Mouse (Mus musculus): Measurements from ENCODE around the gene Prpf31. TPM values are rescaled to one million over a fixed set of nuclear protein-coding genes. Genes with fewer than 3 reads are reported as not detected.

The Prpf31 gene
- polyA plus RNA-seq, 1 experiment from 2014 or later: 115 TPM

DNA sequence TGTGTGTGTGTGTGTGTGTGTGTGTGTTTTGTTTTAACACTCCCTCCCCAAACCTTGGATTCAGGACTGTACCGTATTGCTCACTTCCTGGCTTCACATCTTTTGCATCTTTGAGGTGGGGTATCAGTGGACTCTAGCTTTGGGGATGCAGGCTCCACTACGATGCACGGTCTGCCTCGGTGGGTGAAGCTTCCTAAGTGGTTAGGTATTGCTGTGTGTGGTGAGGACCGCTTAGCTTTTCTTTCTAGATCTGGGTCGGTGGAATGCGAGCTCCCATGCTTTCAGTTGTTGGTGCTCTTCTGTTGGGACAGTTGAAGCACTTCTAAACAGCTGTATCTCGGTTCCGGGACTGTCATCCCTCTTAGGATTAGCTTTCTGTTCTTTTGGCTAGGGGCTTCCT lies 16.4 kb downstream of the Prpf31 start:
- Histone ChIP-seq H3K4me1 (ENCODE audit: insufficient read depth, low read length) (peaks cover 34% of the 10 kb centered on the region), H3K36me3 (ENCODE audit: insufficient read depth, low read length) (peaks cover 18% of the 10 kb centered on the region), H3K27ac (ENCODE audit: low read length) (peak overlapping the region; percentile 99), H3K9me3 (ENCODE audit: low read length) (no peaks in the 10 kb centered on the region), H3K4me3 (ENCODE audit: low read length) (peak overlapping the region; percentile 76), H3K27me3 (ENCODE audit: insufficient read depth, low read length) (no peaks in the 10 kb centered on the region), H3K9ac (replicated peaks; ENCODE audit: low read length) (peak overlapping the region; percentile 99), H3K4me2 (replicated peaks; ENCODE audit: low read depth, low read length) (peak overlapping the region; percentile 91)
- ATAC-seq (ENCODE audit: low FRiP score, low TSS enrichment): no peak
- WGBS: 10% methylated on average over 9 of the region's 9 CpGs

DNA sequence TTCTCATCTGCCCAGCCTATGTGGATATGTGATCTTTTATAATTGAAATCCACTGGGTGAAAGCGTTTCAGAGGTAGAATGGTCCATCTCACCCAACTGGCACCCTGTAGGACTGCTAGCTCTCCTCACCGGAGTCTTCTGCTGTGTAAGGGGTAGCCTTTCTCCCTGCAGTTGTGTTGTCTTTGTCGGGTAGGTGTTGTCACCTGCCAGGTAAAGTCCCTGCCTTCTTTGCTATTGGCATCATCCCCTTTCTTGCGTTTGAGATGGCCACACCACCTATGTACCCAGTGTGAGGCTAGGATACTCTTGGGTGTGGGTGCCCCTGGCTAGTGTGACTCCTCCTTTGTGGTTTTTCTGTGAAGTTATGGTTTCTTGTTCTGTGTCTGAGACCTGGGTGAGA lies 16.9 kb downstream of the Prpf31 start:
- Histone ChIP-seq H3K36me3 (ENCODE audit: insufficient read depth, low read length) (peaks cover 18% of the 10 kb centered on the region), H3K9ac (replicated peaks; ENCODE audit: low read length) (peak overlapping the region; percentile 99), H3K27me3 (ENCODE audit: insufficient read depth, low read length) (no peaks in the 10 kb centered on the region), H3K27ac (ENCODE audit: low read length) (no peak overlapping the region), H3K4me3 (ENCODE audit: low read length) (peak overlapping the region; percentile 76), H3K4me2 (replicated peaks; ENCODE audit: low read depth, low read length) (peak overlapping the region; percentile 91), H3K4me1 (ENCODE audit: insufficient read depth, low read length) (peaks cover 34% of the 10 kb centered on the region), H3K9me3 (ENCODE audit: low read length) (no peaks in the 10 kb centered on the region)
- no peak for ATAC-seq (ENCODE audit: low FRiP score, low TSS enrichment)
- 58% methylated on average over 4 of the region's 4 CpGs for WGBS

DNA sequence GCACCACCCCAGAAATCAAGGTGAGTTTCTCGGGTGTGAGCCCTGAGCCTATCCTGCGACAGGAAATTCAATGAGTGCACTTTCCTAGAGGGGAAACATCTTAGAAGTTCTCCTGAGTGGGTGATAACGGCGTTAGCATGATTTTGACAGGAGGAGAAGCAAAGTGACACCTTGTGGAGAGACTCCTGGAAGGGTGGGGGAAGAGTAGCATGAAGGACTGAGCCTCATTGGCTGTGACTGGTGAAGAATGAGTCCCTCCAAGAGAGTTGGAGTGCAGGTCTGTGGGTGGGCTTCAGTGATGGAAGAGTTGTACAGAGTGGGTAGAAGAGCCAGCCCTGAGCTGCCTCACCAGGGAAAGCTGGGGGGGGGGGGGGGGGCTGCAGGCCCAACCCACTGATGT lies 27.2 kb downstream of the Prpf31 start:
- Histone ChIP-seq H3K4me2 (replicated peaks; ENCODE audit: low read depth, low read length) (no peak overlapping the region), H3K27ac (ENCODE audit: low read length) (no peak overlapping the region), H3K9ac (replicated peaks; ENCODE audit: low read length) (no peak overlapping the region), H3K4me3 (ENCODE audit: low read length) (no peak overlapping the region), H3K4me1 (ENCODE audit: insufficient read depth, low read length) (no peaks in the 10 kb centered on the region), H3K9me3 (ENCODE audit: low read length) (no peaks in the 10 kb centered on the region), H3K27me3 (ENCODE audit: insufficient read depth, low read length) (no peaks in the 10 kb centered on the region), H3K36me3 (ENCODE audit: insufficient read depth, low read length) (peaks cover 96% of the 10 kb centered on the region)
- ATAC-seq (ENCODE audit: low FRiP score, low TSS enrichment): no peak
- 89% methylated on average over 4 of the region's 4 CpGs for WGBS

DNA sequence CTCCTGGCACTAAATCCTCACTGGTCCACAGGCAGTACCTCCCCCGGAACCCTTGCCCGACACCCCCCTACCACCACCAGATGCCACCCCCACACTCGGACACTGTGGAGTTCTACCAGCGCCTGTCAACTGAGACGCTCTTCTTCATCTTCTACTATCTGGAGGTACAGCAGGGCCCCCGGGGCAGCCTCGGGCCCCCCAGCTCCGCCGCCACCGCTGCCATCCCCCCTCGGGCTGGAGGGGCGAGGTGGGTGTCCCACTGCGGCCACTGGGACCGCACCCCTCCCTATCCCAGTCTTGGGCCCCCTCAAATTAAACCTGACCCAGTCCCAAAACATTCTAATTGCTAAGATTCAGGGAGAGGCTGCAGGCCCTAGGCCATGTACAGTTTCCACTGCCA lies 28.8 kb downstream of the Prpf31 start:
- WGBS: 90% methylated on average over 14 of the region's 14 CpGs
- no peak for ATAC-seq (ENCODE audit: low FRiP score, low TSS enrichment)
- Histone ChIP-seq H3K4me2 (replicated peaks; ENCODE audit: low read depth, low read length) (no peak overlapping the region), H3K9me3 (ENCODE audit: low read length) (no peaks in the 10 kb centered on the region), H3K27me3 (ENCODE audit: insufficient read depth, low read length) (no peaks in the 10 kb centered on the region), H3K4me3 (ENCODE audit: low read length) (no peak overlapping the region), H3K9ac (replicated peaks; ENCODE audit: low read length) (no peak overlapping the region), H3K36me3 (ENCODE audit: insufficient read depth, low read length) (peaks cover 91% of the 10 kb centered on the region), H3K4me1 (ENCODE audit: insufficient read depth, low read length) (peaks cover 2% of the 10 kb centered on the region), H3K27ac (ENCODE audit: low read length) (no peak overlapping the region)

DNA sequence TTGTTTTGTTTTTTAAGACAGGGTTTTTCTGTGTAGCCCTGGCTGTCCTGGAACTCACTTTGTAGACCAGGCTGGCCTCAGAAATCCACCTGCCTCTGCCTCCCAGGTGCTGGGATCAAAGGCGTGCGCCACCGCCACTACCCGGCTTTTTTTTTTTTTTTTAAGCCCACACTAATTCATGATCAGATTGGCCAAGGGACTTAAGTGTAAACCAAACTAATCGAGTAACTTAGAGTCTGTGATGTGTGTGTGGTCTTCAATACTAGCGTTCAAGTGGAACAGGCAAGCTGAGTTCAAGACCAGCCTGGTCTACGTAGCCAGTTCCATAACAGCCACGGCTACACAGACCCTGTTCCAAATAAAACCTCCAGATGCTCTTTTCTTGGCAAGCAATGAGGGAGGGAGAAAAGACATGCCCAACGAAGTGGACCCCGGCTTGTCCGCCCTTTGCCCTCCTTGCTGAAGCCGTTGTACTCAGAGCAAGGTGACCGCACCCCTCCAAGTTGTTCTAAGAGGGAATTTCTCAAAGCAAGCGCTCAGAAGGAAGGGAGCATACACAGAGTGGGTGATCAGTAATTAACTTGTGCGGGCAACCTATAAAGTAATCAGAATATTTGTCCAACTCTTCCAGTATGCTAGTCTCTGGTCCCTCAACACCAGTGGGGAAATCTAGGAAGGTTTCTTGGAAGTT lies 34.9 kb downstream of the Prpf31 start:
- ATAC-seq (ENCODE audit: low FRiP score, low TSS enrichment): peak; percentile 40
- H3K36me3 ChIP-seq (ENCODE audit: insufficient read depth, low read length): peaks cover 30% of the 10 kb centered on the region
- peak overlapping the region; percentile 75 for H3K4me3 ChIP-seq (ENCODE audit: low read length)
- H3K4me2 ChIP-seq (replicated peaks; ENCODE audit: low read depth, low read length): peak overlapping the region; percentile 72
- peak overlapping the region; percentile 90 for H3K27ac ChIP-seq (ENCODE audit: low read length)
- H3K9ac ChIP-seq (replicated peaks; ENCODE audit: low read length): peak overlapping the region; percentile 82
- H3K4me1 ChIP-seq (ENCODE audit: insufficient read depth, low read length): peaks cover 17% of the 10 kb centered on the region
- WGBS: 25% methylated on average over 15 of the region's 15 CpGs
- no peaks in the 10 kb centered on the region for H3K9me3 ChIP-seq (ENCODE audit: low read length)
- H3K27me3 ChIP-seq (ENCODE audit: insufficient read depth, low read length): no peaks in the 10 kb centered on the region

DNA sequence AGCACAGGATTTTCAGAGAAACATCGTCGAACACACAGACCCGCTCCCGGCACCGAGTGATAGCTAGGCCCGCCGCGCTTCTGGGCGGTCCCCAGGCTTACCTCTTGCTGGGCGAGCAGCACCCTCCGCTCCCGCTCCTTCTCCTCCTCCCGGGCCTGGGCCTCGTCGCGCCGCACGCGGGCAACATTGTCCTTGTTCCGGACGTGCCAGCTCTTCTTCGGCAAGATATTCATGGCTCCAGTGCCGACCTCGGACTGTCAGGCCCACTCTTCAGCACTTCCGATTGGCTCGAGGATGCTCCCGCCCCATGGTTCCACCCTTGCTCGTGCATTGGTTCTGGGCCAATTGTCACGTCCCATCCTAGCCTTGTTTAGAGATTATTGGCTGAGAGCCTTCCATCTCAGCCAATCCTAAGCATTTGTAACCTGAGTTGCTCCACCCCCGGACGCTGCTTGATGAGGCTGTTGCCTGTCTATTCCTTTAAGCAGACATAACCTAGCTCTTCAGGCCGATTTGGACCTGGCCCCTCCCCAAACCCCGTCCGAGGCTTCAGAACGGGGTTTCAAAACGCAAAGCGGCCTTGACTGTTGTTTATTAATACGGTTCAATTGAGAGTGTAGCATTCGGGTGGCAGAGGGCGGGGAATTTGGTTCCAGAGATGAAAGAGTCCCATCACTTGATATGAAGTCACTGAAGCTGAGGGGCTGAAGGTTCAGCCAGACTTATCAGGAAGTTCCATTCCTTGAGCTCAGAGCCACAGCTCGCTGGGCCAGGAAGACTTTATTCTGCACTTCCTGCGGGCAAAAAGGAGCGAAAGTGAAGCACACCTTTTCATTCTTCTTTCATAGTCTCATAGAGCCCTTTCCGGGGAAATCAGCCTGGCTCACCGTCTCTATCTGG lies 35.7 kb downstream of the Prpf31 start, which contains the start of gene Leng1:
Gene Leng1 (minus strand): TSS at position 626 of the 900 bp plus-strand sequence.
- Histone ChIP-seq H3K27me3 (ENCODE audit: insufficient read depth, low read length) (no peaks in the 10 kb centered on the region), H3K4me1 (ENCODE audit: insufficient read depth, low read length) (peaks cover 17% of the 10 kb centered on the region), H3K9ac (replicated peaks; ENCODE audit: low read length) (peak within 1 kb of the TSS; percentile 82), H3K9me3 (ENCODE audit: low read length) (no peaks in the 10 kb centered on the region), H3K27ac (ENCODE audit: low read length) (peak within 1 kb of the TSS; percentile 90), H3K4me2 (replicated peaks; ENCODE audit: low read depth, low read length) (peak within 1 kb of the TSS; percentile 74), H3K4me3 (ENCODE audit: low read length) (peak within 1 kb of the TSS; percentile 75), H3K36me3 (ENCODE audit: insufficient read depth, low read length) (peaks cover 22% of the 10 kb centered on the region)
- WGBS: 4% methylated on average over 45 of the region's 45 CpGs
- ATAC-seq (ENCODE audit: low FRiP score, low TSS enrichment): peak; percentile 99

DNA sequence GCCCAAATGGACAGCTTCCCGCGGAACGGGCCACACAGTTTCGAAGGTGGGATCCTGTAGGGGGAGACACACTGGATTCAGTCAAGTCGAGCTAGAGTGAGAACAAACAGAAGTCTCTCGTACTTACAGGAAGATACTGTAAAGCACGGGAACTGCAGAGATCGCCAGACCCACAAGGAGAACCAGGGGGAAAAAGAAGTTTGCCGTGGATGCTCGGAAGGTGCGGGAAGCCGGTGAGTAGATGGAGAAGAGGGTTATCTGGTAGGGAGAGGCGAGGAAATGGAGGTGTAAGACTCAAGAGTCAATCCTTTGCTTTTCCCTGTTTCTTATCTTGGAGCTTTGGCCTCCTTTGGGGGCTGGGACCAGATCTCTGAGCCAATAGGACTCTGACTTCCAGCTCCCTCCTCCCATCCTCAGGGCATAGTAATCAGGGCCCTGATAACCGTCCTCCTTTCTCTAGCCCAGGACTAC lies 37.2 kb downstream of the Prpf31 start:
- Histone ChIP-seq H3K4me2 (replicated peaks; ENCODE audit: low read depth, low read length) (peak overlapping the region; percentile 37), H3K36me3 (ENCODE audit: insufficient read depth, low read length) (peaks cover 11% of the 10 kb centered on the region), H3K4me3 (ENCODE audit: low read length) (peak overlapping the region; percentile 7; the same call in 1 of the 2 replicates), H3K9ac (replicated peaks; ENCODE audit: low read length) (0 out of 2 replicates have a peak overlapping the region, but pooled peaks have one; percentile 28), H3K4me1 (ENCODE audit: insufficient read depth, low read length) (peaks cover 17% of the 10 kb centered on the region), H3K27ac (ENCODE audit: low read length) (no peak overlapping the region), H3K9me3 (ENCODE audit: low read length) (no peaks in the 10 kb centered on the region), H3K27me3 (ENCODE audit: insufficient read depth, low read length) (no peaks in the 10 kb centered on the region)
- ATAC-seq (ENCODE audit: low FRiP score, low TSS enrichment): no peak
- WGBS: 20% methylated on average over 14 of the region's 14 CpGs

DNA sequence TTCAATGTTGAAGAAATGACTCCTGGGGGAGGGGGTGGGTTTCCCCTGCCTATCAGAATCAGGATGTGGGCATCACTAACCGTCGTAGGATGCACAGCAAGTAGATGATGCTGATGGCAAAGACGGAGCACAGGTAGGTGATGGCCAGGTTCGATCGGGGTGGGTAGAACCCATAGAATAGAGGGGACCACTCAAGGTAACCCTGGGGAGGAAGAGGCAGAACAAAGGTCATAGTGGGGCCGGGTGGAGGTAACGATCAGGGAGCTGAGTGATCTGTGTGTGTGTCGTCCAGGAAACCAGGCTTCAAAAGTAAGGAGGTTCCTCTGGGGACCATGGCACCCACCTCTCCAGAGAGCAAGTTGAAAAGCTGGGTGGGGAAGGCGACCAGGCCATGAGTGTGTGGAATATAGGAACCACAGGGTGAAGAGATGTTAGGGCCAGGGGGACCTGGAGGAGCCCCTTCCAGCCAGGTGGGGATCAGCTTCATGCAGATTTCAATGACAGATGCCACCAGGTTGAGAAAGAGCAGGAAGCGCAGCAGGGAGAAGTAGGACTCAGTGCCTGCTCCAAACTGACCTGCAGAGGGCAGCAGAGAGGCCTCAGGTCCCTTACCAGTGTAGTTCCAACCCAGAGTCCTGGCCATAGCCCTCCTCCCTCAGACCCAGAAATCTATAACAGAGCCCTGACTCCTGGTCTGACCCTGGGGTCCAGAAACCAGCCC lies 44.9 kb downstream of the Prpf31 start:
- Histone ChIP-seq H3K9me3 (ENCODE audit: low read length) (no peaks in the 10 kb centered on the region), H3K9ac (replicated peaks; ENCODE audit: low read length) (no peak overlapping the region), H3K4me2 (replicated peaks; ENCODE audit: low read depth, low read length) (no peak overlapping the region), H3K27me3 (ENCODE audit: insufficient read depth, low read length) (no peaks in the 10 kb centered on the region), H3K27ac (ENCODE audit: low read length) (no peak overlapping the region), H3K36me3 (ENCODE audit: insufficient read depth, low read length) (0 out of 2 replicates have a peak, but pooled peaks cover 4% of the 10 kb centered on the region), H3K4me3 (ENCODE audit: low read length) (no peak overlapping the region), H3K4me1 (ENCODE audit: insufficient read depth, low read length) (no peaks in the 10 kb centered on the region)
- ATAC-seq (ENCODE audit: low FRiP score, low TSS enrichment): peak; percentile 91
- 80% methylated on average over 10 of the region's 10 CpGs for WGBS

DNA sequence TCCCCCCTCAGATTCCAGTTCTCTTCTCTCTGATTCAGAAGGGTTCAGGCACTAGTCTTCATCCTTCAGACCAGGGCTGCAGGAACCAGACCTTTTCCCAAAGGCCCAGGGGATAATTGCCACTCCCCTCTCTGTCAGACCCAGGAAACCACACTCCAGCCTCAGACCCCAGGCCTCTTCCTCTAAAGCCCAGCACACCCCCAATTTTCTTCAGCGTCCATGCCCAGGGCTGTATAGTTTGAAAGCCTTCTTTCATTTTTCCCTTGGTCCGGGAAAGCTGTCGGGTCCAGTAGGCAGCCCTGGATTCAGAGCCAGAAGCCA lies 45.4 kb downstream of the Prpf31 start:
- Histone ChIP-seq H3K27ac (ENCODE audit: low read length) (no peak overlapping the region), H3K9ac (replicated peaks; ENCODE audit: low read length) (no peak overlapping the region), H3K36me3 (ENCODE audit: insufficient read depth, low read length) (0 out of 2 replicates have a peak, but pooled peaks cover 4% of the 10 kb centered on the region), H3K4me1 (ENCODE audit: insufficient read depth, low read length) (no peaks in the 10 kb centered on the region), H3K4me2 (replicated peaks; ENCODE audit: low read depth, low read length) (no peak overlapping the region), H3K27me3 (ENCODE audit: insufficient read depth, low read length) (no peaks in the 10 kb centered on the region), H3K9me3 (ENCODE audit: low read length) (no peaks in the 10 kb centered on the region), H3K4me3 (ENCODE audit: low read length) (no peak overlapping the region)
- WGBS: 76% methylated on average over 3 of the region's 3 CpGs
- ATAC-seq (ENCODE audit: low FRiP score, low TSS enrichment): no peak

Measured in kidney, embryonic 16.5 days (tissue).